Mouse (Mus musculus) ovary, adult 18-20 months (tissue): ENCODE measurements around the gene Bicral.
A peak's percentile ranks its signal among the peaks of the same experiment; 100 is the strongest.
"Not testable (repeated sequence)": the region's sequence is repeated elsewhere in the genome, so short reads cannot be mapped to it uniquely, and the experiment has no call there.

ENCODE experiments used
- DNase-seq: peaks from one replicate; pipeline ENCODE4 v3.0.0; 2022; ENCODE audit warnings: low spot score, mixed read lengths

Gene Bicral

GRCm38 (mm10) chr17:46796743-46797142, 61.5 kb downstream of the Bicral start:
- DNase-seq: no peak

GRCm38 (mm10) chr17:46792963-46793362, 65.3 kb downstream of the Bicral start:
- DNase-seq: no peak

- not testable (repeated sequence) for DNase-seq
Observed at GRCm38 (mm10) chr17:46787974-46788373, 70.3 kb downstream of the Bicral start.

GRCm38 (mm10) chr17:46786952-46787351, 71.3 kb downstream of the Bicral start:
- DNase-seq: no peak

GRCm38 (mm10) chr17:46783222-46783565, 75.1 kb downstream of the Bicral start:
- no peak for DNase-seq

- peak; percentile 87 for DNase-seq
Observed at GRCm38 (mm10) chr17:46782341-46783221, 75.7 kb downstream of the Bicral start, which contains the start of gene Rpl7l1. Gene Rpl7l1 (minus strand): TSS chr17:46782672.

GRCm38 (mm10) chr17:46781876-46782275, 76.4 kb downstream of the Bicral start:
- no peak for DNase-seq

GRCm38 (mm10) chr17:46776087-46776486, 82.2 kb downstream of the Bicral start:
- no peak for DNase-seq

- no peak for DNase-seq
Observed at GRCm38 (mm10) chr17:46775070-46775469, 83.2 kb downstream of the Bicral start.

- no peak for DNase-seq
Observed at GRCm38 (mm10) chr17:46774131-46774472, 84.2 kb downstream of the Bicral start.

- DNase-seq: no peak
Observed at GRCm38 (mm10) chr17:46773278-46774130, 84.8 kb downstream of the Bicral start.

- peak; percentile 77 for DNase-seq
Observed at GRCm38 (mm10) chr17:46772404-46773277, 85.6 kb downstream of the Bicral start, which contains the start of gene 2310039H08Rik. Gene 2310039H08Rik (plus strand): TSS chr17:46772635.

- DNase-seq: no peak
Observed at GRCm38 (mm10) chr17:46772038-46772403, 86.3 kb downstream of the Bicral start.

GRCm38 (mm10) chr17:46771616-46772015, 86.7 kb downstream of the Bicral start:
- no peak for DNase-seq

- no peak for DNase-seq
Observed at GRCm38 (mm10) chr17:46771025-46771424, 87.3 kb downstream of the Bicral start.

- DNase-seq: no peak
Observed at GRCm38 (mm10) chr17:46770546-46770945, 87.7 kb downstream of the Bicral start.

- DNase-seq: no peak
Observed at GRCm38 (mm10) chr17:46767868-46768267, 90.4 kb downstream of the Bicral start.

GRCm38 (mm10) chr17:46764916-46765315, 93.4 kb downstream of the Bicral start:
- DNase-seq: not testable (repeated sequence)

GRCm38 (mm10) chr17:46763544-46763943, 94.7 kb downstream of the Bicral start, which contains the start of gene Ptcra:
Gene Ptcra (minus strand): TSS chr17:46763712.
- no peak for DNase-seq

- DNase-seq: no peak
Observed at GRCm38 (mm10) chr17:46758753-46759152, 99.5 kb downstream of the Bicral start.

GRCm38 (mm10) chr17:46751794-46752556, 106.3 kb downstream of the Bicral start, which contains the start of gene Cnpy3:
Gene Cnpy3 (minus strand): TSS chr17:46752214.
- DNase-seq: peak; percentile 97
